Mouse (Mus musculus) heart, embryonic 10.5 days (tissue): ENCODE results near the gene Fbln1. TPM values are rescaled to one million over a fixed set of nuclear protein-coding genes. Genes with fewer than 3 reads are reported as not detected.

ENCODE experiments used
- DNase-seq: peaks from one replicate; pipeline ENCODE4 v3.0.0-alpha.2; 2017; ENCODE audit warnings: low spot score
- H3K27ac ChIP-seq: fragments of 300-500 bp; sonication (generic); 2 replicates; pipeline ENCODE4 v1.5.1; 2016; ENCODE audit warnings: mild to moderate bottlenecking
- H3K27me3 ChIP-seq: fragments of 300-500 bp; sonication (generic); 2 replicates; pipeline ENCODE4 v1.6.1; 2016; ENCODE audit warnings: mild to moderate bottlenecking; ENCODE audit not compliant: poor library complexity, insufficient read depth, severe bottlenecking
- H3K36me3 ChIP-seq: fragments of 300-500 bp; sonication (generic); 2 replicates; pipeline ENCODE4 v1.6.1; 2016; ENCODE audit warnings: mild to moderate bottlenecking, moderate library complexity
- H3K4me1 ChIP-seq: fragments of 300-500 bp; sonication (generic); 2 replicates; pipeline ENCODE4 v1.6.1; 2016; ENCODE audit warnings: mild to moderate bottlenecking
- H3K4me3 ChIP-seq: fragments of 300-500 bp; sonication (generic); 2 replicates; pipeline ENCODE4 v1.5.1; 2016; ENCODE audit warnings: mild to moderate bottlenecking, moderate library complexity
- H3K9me3 ChIP-seq: fragments of 300-500 bp; sonication (generic); 2 replicates; pipeline ENCODE4 v1.6.1; 2016; ENCODE audit warnings: mild to moderate bottlenecking, moderate library complexity
- WGBS: fragments of 180-500 bp; shearing (Covaris S2); methylation state at CpG from one replicate; pipeline ENCODE4 v1.1.7; 2016; 5-methylcytosine and 5-hydroxymethylcytosine counted together
- polyA plus RNA-seq: library from polyadenylated mRNA; unstranded; fragments of >200 nt; fragmentation: Nextera tagmentation; extraction: Ambion mirVana; gene quantifications from 2 replicates; pipeline ENCODE4 v1.2.1, GENCODE M21; 2016

The Fbln1 gene
- polyA plus RNA-seq, 1 experiment from 2014 or later, result 146 TPM

- Histone ChIP-seq H3K27me3 (0 out of 2 replicates have a peak, but pooled peaks cover 4% of the 10 kb centered on the region), H3K4me3 (no peak overlapping the region), H3K27ac (no peak overlapping the region), H3K9me3 (no peaks in the 10 kb centered on the region), H3K4me1 (peaks cover 11% of the 10 kb centered on the region), H3K36me3 (0 out of 2 replicates have a peak, but pooled peaks cover 2% of the 10 kb centered on the region)
- DNase-seq, result no peak
- 78% methylated on average over 6 of the region's 6 CpGs for WGBS
Measured at GRCm38 (mm10) chr15:85284651-85285050, 78.9 kb downstream of the Fbln1 start.

- Histone ChIP-seq H3K36me3 (no peaks in the 10 kb centered on the region), H3K27me3 (no peaks in the 10 kb centered on the region), H3K9me3 (no peaks in the 10 kb centered on the region), H3K27ac (no peak overlapping the region), H3K4me3 (no peak overlapping the region), H3K4me1 (peaks cover 28% of the 10 kb centered on the region)
- no peak for DNase-seq
- WGBS, result 78% methylated on average over 3 of the region's 3 CpGs
Measured at GRCm38 (mm10) chr15:85294632-85295031, 88.9 kb downstream of the Fbln1 start.

- Histone ChIP-seq H3K4me3 (no peak overlapping the region), H3K4me1 (peaks cover 25% of the 10 kb centered on the region), H3K27ac (no peak overlapping the region), H3K9me3 (no peaks in the 10 kb centered on the region), H3K27me3 (no peaks in the 10 kb centered on the region), H3K36me3 (no peaks in the 10 kb centered on the region)
- WGBS, result 63% methylated on average over 8 of the region's 8 CpGs
- DNase-seq, result no peak
Measured at GRCm38 (mm10) chr15:85295544-85295943, 89.8 kb downstream of the Fbln1 start.

GRCm38 (mm10) chr15:85295977-85296376 is 90.2 kb downstream of the Fbln1 start:
- no peaks in the 10 kb centered on the region for H3K9me3 ChIP-seq
- 54% methylated on average over 2 of the region's 2 CpGs for WGBS
- peaks cover 25% of the 10 kb centered on the region for H3K4me1 ChIP-seq
- H3K36me3 ChIP-seq, result no peaks in the 10 kb centered on the region
- no peak overlapping the region for H3K4me3 ChIP-seq
- H3K27me3 ChIP-seq, result no peaks in the 10 kb centered on the region
- no peak for DNase-seq
- H3K27ac ChIP-seq, result no peak overlapping the region

GRCm38 (mm10) chr15:85296538-85296937 is 90.8 kb downstream of the Fbln1 start:
- H3K4me1 ChIP-seq, result peaks cover 25% of the 10 kb centered on the region
- DNase-seq, result no peak
- H3K4me3 ChIP-seq, result no peak overlapping the region
- no peaks in the 10 kb centered on the region for H3K9me3 ChIP-seq
- no peaks in the 10 kb centered on the region for H3K27me3 ChIP-seq
- H3K27ac ChIP-seq, result no peak overlapping the region
- H3K36me3 ChIP-seq, result no peaks in the 10 kb centered on the region
- WGBS, result 79% methylated on average over 3 of the region's 3 CpGs

- Histone ChIP-seq H3K4me1 (peaks cover 25% of the 10 kb centered on the region), H3K27me3 (no peaks in the 10 kb centered on the region), H3K27ac (0 out of 2 replicates have a peak overlapping the region, but pooled peaks have one; percentile 2), H3K9me3 (no peaks in the 10 kb centered on the region), H3K4me3 (peak overlapping the region; percentile 22), H3K36me3 (no peaks in the 10 kb centered on the region)
- no peak for DNase-seq
- 38% methylated on average over 17 of the region's 17 CpGs for WGBS
Measured at GRCm38 (mm10) chr15:85298167-85298781, 92.5 kb downstream of the Fbln1 start.

GRCm38 (mm10) chr15:85298946-85299345 is 93.2 kb downstream of the Fbln1 start:
- DNase-seq, result no peak
- H3K4me3 ChIP-seq, result no peak overlapping the region
- H3K27me3 ChIP-seq, result no peaks in the 10 kb centered on the region
- peaks cover 25% of the 10 kb centered on the region for H3K4me1 ChIP-seq
- 84% methylated on average over 9 of the region's 9 CpGs for WGBS
- H3K36me3 ChIP-seq, result no peaks in the 10 kb centered on the region
- 0 out of 2 replicates have a peak overlapping the region, but pooled peaks have one; percentile 2 for H3K27ac ChIP-seq
- H3K9me3 ChIP-seq, result 0 out of 2 replicates have a peak, but pooled peaks cover 1% of the 10 kb centered on the region

GRCm38 (mm10) chr15:85303241-85303640 is 97.5 kb downstream of the Fbln1 start:
- H3K4me1 ChIP-seq, result peaks cover 8% of the 10 kb centered on the region
- DNase-seq, result no peak
- no peaks in the 10 kb centered on the region for H3K36me3 ChIP-seq
- H3K27ac ChIP-seq, result no peak overlapping the region
- H3K9me3 ChIP-seq, result peaks cover 4% of the 10 kb centered on the region; the same call in 1 of the 2 replicates
- no peak overlapping the region for H3K4me3 ChIP-seq
- no peaks in the 10 kb centered on the region for H3K27me3 ChIP-seq
- WGBS, result 76% methylated on average over 4 of the region's 4 CpGs

GRCm38 (mm10) chr15:85303976-85304375 is 98.2 kb downstream of the Fbln1 start:
- DNase-seq, result no peak
- Histone ChIP-seq H3K4me3 (no peak overlapping the region), H3K4me1 (peaks cover under 1% of the 10 kb centered on the region), H3K27me3 (no peaks in the 10 kb centered on the region), H3K36me3 (no peaks in the 10 kb centered on the region), H3K27ac (no peak overlapping the region), H3K9me3 (peaks cover 4% of the 10 kb centered on the region; the same call in 1 of the 2 replicates)
- WGBS, result 90% methylated on average over 4 of the region's 4 CpGs

GRCm38 (mm10) chr15:85307061-85307660 is 101.4 kb downstream of the Fbln1 start:
- 92% methylated on average over 2 of the region's 2 CpGs for WGBS
- H3K4me3 ChIP-seq, result no peak overlapping the region
- H3K27me3 ChIP-seq, result no peaks in the 10 kb centered on the region
- H3K36me3 ChIP-seq, result no peaks in the 10 kb centered on the region
- peaks cover 4% of the 10 kb centered on the region; the same call in 1 of the 2 replicates for H3K9me3 ChIP-seq
- no peak overlapping the region for H3K27ac ChIP-seq
- DNase-seq, result no peak
- no peaks in the 10 kb centered on the region for H3K4me1 ChIP-seq

GRCm38 (mm10) chr15:85311058-85311657 is 105.4 kb downstream of the Fbln1 start:
- 78% methylated on average over 10 of the region's 10 CpGs for WGBS

GRCm38 (mm10) chr15:85315378-85316025 is 109.8 kb downstream of the Fbln1 start:
- Histone ChIP-seq H3K36me3 (no peaks in the 10 kb centered on the region), H3K27ac (no peak overlapping the region), H3K9me3 (no peaks in the 10 kb centered on the region), H3K27me3 (peaks cover 41% of the 10 kb centered on the region), H3K4me3 (no peak overlapping the region), H3K4me1 (peaks cover 24% of the 10 kb centered on the region)
- peak; percentile 84 for DNase-seq
- WGBS, result 43% methylated on average over 12 of the region's 13 CpGs

More at GRCm38 (mm10) chr15:85311058-85311657, 105.4 kb downstream of the Fbln1 start:
- DNase-seq, result no peak
- Histone ChIP-seq H3K36me3 (no peaks in the 10 kb centered on the region), H3K4me3 (no peak overlapping the region), H3K9me3 (no peaks in the 10 kb centered on the region), H3K4me1 (0 out of 2 replicates have a peak, but pooled peaks cover 15% of the 10 kb centered on the region), H3K27me3 (peaks cover 19% of the 10 kb centered on the region; the same call in 1 of the 2 replicates), H3K27ac (no peak overlapping the region)
